Mouse (Mus musculus): ENCODE measurements at regions not wholly inside any gene's neighbourhood (a gene's known extent, or its start where the extent isn't known, plus 50 kb on each side); places are given as distances from the start of the nearest gene placed in this dataset.

DNA sequence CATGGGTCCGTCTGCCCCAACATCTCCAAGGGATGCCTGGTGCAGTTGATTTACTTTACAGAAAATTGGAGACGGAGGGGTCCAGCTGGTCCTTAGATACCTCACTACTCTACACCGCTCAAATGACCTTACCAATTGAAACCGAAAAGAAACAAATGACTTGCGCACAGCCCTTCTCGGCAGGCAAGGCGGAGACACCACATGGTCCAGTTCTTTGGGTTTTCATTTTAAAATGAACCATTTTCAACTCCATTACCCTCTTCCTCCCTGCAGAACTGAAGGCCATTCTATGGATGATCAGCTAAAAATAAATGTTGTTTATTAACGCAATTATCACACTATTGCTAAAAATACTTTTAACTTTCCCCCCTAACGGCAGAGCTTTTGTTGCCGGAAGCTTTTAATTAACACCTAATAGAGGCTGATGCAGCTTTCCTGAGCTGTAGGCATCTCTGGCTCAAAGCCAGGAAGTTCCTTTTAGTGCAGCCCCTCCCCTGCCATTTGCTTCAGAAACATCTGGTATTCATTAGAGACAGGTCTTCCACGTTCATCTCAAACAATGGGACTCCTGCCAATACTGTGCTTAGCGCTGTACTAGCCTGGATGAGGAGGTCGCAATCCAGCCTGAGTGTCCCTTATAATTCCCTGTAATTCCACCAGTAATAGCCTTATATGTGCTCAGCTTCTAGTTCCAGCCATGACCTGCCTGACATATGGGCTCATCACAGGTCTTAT is 247.5 kb downstream of the Drd1 start:
- DNase-seq (ENCODE audit: low spot score in 2 of 2) = no peak

DNA sequence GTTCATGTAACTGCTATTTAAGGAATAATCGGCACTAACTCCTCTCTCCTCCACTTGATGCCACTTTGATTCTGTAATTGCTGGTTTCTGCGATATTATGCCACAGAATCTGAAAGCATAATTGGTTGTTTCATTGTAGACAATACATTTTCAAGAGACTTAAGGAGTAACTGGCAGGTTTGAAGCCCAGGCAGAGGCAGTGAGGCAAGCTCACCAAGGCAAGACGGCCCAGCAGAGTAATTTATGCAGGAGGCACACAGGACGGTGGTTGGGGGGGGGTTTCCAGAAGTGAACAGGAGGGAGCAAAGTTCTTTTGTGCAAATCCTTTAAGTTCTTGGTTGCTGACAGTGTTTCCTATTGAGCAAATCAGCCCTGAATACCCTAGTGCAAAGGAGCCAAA is 249.6 kb downstream of the Drd1 start:
- no peak for DNase-seq (ENCODE audit: low spot score in 2 of 2)

- no peak for DNase-seq (ENCODE audit: low spot score in 2 of 2)
Observed at GRCm38 (mm10) chr13:53800978-53801377, 254.5 kb downstream of the Drd1 start.

GRCm38 (mm10) chr13:53788809-53789208 is 266.7 kb downstream of the Drd1 start:
- DNase-seq (ENCODE audit: low spot score in 2 of 2) = no peak

DNA sequence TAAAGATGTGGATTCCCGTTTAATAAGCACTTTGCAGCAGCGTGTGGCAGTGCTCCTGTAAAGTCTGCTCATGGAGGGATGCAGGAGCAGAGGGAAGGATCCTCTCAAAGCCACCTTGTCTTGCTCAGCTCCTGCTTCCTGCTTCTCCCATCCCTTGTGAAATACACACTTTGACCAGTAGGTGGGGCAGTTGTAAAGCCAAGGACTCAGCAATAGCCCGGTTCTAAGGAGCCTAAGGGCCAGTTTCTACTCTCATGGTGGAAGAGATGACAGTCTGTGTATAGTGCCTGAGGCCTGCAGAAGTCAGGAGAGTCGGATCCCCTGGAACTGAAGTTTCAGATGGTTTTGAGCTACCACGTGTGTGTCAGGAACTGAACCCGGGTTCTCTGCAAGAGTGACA is 272.0 kb downstream of the Drd1 start:
- peak in 1 of 2 experiments; percentile 4 for DNase-seq (ENCODE audit: low spot score in 2 of 2)

DNA sequence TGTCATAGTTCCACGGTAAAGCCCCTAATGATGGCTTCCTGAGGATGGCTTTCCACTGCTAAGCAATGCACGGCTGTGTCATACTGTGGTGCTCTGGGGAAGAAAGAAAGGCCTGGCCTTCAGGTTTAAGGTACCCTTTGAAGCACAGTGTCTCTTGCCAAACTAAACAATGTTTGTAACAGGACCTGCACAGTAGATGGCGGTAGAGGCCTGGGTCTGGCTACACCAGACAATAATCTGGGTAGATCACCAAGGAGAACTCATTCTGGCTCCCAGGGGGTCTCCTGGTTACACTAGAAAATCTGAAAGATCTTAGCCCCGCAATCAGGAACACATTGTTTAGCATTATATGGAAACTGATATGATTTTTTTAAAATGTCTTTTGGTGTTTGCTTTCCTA is 276.4 kb downstream of the Drd1 start:
- no peak for DNase-seq (ENCODE audit: low spot score in 2 of 2)

- no peak for DNase-seq (ENCODE audit: low spot score in 2 of 2)
Observed at GRCm38 (mm10) chr13:53776421-53776820, 279.1 kb downstream of the Drd1 start.

DNA sequence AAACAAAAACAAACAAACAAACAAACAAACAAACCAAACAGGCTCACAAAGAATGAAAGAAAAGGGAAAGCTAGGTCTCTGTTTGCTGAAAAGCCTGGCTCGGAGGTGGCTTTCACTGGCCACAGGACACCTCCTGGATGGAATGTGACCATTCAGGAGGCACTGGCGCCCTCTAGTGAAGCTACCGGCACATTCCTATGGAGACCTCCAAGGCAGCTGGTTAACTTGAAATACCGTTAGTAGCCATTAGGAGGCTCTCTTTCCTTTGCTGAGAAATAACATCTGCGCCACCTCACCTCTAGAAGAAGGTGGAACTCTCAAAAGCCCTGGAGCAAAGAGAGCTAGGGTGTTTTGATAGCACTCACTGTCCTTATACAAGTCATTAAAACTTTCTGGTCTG is 279.8 kb downstream of the Drd1 start:
- no peak for DNase-seq (ENCODE audit: low spot score in 2 of 2)

DNA sequence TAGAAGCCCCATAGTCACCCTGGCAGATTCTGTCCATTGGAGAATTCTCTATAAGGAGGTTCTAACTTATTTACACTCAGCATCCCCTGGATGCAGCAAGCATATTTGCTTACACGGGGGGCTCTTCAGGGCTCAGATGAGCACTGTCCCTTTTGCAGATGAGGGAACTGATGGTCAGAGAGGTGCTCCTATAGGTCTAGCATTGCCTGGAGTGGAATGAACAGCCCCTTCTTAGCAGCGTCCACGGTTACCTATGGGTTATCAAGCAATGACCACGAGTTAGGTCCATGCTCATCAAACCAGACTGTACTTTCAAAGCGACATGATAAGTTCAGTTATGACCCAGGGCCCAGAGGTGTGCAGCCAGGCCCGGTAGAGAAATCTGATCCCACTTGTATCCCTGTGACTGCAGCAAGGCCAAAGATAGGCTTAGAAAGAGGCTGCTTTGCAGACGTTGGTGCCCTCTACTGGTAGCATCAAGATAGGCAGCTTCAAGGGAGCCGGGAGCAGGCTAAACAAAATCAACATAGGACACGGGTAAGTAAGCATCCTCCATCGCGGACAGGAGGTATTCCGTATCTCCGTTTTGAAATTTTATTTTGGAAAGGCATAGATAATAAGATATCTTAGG is 290.8 kb downstream of the Drd1 start:
- DNase-seq (ENCODE audit: low spot score in 2 of 2) = peak in 1 of 2 experiments; percentile 2

GRCm38 (mm10) chr13:53757576-53758237 is 284.8 kb upstream of the Msx2 start:
- no peak for DNase-seq (ENCODE audit: low spot score in 2 of 2)

DNA sequence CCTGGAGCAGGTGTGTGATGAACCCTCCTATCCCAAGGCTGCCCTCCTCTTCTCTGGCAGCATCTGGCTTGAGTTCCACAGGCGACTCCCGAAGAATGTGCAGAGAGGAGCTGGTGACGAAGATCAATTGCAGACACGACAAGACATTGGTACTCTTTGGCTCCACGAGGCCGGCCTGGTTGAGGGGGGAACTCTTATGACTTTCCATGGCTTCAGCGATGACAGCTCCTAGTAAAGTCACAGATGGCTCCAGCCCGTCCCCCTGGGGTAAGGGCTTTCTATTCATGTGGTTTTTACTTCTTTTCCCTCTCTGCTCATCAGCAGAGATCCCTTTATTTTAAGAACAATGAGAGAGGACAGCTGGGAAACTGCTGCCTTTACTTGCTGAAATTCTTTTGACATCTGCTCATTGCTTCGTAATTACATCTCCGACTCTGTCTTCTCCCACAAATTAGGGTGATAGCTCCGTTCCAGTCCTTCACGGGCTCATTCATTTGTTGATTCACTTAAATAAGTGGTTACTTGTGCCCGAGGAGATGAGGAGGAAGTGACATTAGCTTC is 284.2 kb upstream of the Msx2 start:
- no peak for DNase-seq (ENCODE audit: low spot score in 2 of 2)

DNA sequence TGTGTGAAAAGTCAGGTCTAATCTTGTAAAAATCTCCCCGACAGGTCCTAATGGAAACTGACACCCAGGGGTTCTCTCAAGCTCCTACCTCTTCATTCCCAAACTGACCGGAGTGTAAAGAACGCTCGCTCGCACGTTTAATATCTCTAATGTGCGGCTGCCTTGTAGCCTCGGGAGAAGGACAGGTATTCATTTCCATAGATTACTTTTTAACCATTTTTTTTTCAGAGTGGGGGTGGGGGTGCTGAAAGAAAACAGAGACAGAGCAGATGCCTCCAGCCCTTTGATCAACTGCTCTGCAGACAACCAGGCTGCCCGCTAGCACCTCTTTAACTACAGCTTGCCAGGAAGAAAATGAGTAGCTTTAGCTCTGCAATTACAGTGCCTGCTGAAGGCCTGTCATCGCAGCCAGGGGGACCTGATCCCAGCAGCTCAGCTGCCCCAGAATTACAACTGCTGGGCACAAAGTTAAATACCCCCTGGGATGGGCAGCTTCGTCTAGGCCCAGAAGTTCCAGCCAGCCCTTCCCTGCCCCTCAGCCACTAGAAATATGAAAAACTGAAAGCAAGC is 282.3 kb upstream of the Msx2 start:
- DNase-seq (ENCODE audit: low spot score in 2 of 2) = no peak

DNA sequence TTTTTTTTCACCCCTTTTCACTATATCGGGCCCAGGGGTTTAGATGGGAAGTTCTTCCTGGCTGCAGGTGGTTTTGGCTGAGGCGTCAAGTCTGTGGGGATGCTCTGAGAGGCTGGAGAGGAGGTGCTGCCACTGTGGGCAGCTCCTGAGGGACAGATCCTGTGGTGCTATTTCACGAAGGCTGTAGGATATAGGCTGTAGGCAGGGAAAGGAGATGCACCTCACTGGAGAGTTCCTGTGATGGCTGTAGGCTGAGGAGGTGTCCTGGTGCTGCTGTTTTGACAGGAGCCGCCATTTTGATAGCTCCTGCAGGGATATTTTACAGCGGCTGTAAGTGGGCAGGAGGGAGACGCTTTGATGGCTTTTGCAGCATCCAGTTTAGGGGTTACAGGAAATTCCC is 280.2 kb upstream of the Msx2 start:
- no peak for DNase-seq (ENCODE audit: low spot score in 2 of 2)

DNA sequence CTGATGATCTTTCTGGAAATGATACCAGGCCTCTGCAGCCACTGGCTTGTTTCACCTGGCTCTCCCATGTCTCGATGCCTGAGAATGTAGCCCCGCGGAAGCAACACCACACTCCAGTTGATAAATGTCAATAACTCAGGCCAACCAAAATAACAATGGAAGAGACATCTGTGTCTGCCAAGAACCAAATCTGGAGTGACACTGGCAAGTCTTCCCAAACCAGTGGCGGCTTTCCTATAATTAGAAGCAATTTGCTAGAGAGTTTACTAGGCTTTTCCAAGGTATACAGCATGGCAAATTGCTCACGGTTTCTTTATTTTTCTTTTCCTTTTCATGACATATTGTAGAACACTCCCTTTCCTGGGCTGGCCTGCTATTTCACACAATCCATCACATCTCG is 268.1 kb upstream of the Msx2 start:
- no peak for DNase-seq (ENCODE audit: low spot score in 2 of 2)

- no peak for DNase-seq (ENCODE audit: low spot score in 2 of 2)
Observed at GRCm38 (mm10) chr13:53739127-53739526, 266.3 kb upstream of the Msx2 start.

GRCm38 (mm10) chr13:53734944-53735343 is 262.1 kb upstream of the Msx2 start:
- no peak for DNase-seq (ENCODE audit: low spot score in 2 of 2)

- no peak for DNase-seq (ENCODE audit: low spot score in 2 of 2)
Observed at GRCm38 (mm10) chr13:53730259-53730902, 257.5 kb upstream of the Msx2 start.

GRCm38 (mm10) chr13:53729848-53730247 is 257.0 kb upstream of the Msx2 start:
- no peak for DNase-seq (ENCODE audit: low spot score in 2 of 2)

DNA sequence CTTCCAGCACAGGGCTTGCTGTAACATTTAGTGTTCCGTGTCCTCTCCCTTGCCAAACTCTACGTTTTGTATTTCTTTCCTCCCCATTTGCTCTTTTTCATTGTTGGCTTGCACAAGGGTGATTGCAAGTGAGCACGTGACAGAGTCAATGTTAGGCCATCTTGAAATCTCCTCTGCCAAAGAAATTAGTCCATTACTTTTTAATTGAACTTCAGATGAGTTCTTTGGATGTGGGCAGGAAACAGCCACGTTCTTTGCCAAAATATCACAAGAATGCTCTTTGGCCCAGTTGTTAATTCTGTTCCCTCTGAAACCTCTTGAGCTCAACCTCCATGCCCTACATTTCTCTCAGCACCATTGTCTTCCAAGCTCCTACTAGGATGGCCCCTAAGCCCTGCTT is 253.2 kb upstream of the Msx2 start:
- no peak for DNase-seq (ENCODE audit: low spot score in 2 of 2)

GRCm38 (mm10) chr13:53722881-53723280 is 250.0 kb upstream of the Msx2 start:
- DNase-seq (ENCODE audit: low spot score in 2 of 2) = no peak

DNA sequence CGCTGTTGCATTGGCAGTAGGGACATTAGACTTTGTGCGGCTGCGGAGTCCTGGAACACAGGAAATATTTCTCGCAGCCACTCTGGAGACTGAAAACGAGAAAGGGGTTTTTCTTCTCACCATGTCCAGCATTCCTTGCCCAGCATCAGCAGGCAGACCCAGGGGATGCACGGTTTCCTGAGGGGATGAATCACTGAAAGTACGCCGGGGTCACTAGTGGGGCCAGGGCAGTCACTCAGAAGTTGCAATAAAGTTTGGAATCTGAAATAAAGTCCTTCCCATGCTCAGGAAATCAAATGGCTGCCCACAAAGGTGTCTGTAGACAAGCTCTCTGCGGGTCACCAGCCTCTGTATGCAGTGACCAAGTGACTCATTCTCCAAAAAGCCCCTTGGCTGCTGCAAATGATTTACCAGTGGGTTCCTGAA is 248.2 kb upstream of the Msx2 start:
- no peak for DNase-seq (ENCODE audit: low spot score in 2 of 2)

DNA sequence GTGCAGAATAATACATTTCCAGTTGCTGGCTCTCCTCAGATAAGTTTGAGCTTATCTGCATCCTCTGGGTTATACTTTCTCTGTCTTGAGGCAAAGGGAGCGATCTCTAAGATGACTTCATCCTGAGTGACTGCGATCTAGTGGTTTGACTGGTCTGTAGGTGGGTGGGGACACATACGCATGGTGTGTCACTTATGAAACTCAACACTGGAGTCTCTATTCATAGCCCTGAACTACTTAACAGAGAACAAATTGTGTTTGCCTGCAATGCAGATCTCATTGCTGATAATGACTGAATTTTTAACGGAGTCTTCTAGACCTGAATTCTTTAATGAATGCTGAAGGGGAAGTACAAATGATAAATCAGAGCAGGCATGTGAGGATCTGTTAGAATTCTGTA is 244.7 kb upstream of the Msx2 start:
- no peak for DNase-seq (ENCODE audit: low spot score in 2 of 2)

Data from natural killer cell, adult 2 months (primary cell).